Mouse (Mus musculus): ENCODE measurements around the gene Ak5.

Ak5 gene

GRCm38 (mm10) chr3:152466849-152467248 lies 201.3 kb downstream of the Ak5 start:
- no peak for TF ChIP-seq GATA4 (IDR thresholded peaks at IDR 0.05; ENCODE audit: insufficient replicate concordance, low read length)

- no peak for TF ChIP-seq GATA4 (IDR thresholded peaks at IDR 0.05; ENCODE audit: insufficient replicate concordance, low read length)
Observed at GRCm38 (mm10) chr3:152465338-152465737, 202.8 kb downstream of the Ak5 start.

- TF ChIP-seq GATA4 (IDR thresholded peaks at IDR 0.05; ENCODE audit: insufficient replicate concordance, low read length), result no peak
Observed at GRCm38 (mm10) chr3:152464462-152464861, 203.7 kb downstream of the Ak5 start.

- no peak for TF ChIP-seq GATA4 (IDR thresholded peaks at IDR 0.05; ENCODE audit: insufficient replicate concordance, low read length)
Observed at GRCm38 (mm10) chr3:152462900-152463299, 205.3 kb downstream of the Ak5 start.

GRCm38 (mm10) chr3:152462038-152462547 lies 206.1 kb downstream of the Ak5 start:
- TF ChIP-seq GATA4 (IDR thresholded peaks at IDR 0.05; ENCODE audit: insufficient replicate concordance, low read length), result no peak

- TF ChIP-seq GATA4 (IDR thresholded peaks at IDR 0.05; ENCODE audit: insufficient replicate concordance, low read length), result no peak
Observed at GRCm38 (mm10) chr3:152460802-152461201, 207.4 kb downstream of the Ak5 start.

GRCm38 (mm10) chr3:152457308-152458035 lies 210.7 kb downstream of the Ak5 start:
- TF ChIP-seq GATA4 (IDR thresholded peaks at IDR 0.05; ENCODE audit: insufficient replicate concordance, low read length), result no peak

- TF ChIP-seq GATA4 (IDR thresholded peaks at IDR 0.05; ENCODE audit: insufficient replicate concordance, low read length), result no peak
Observed at GRCm38 (mm10) chr3:152453163-152453562, 215.0 kb downstream of the Ak5 start.

GRCm38 (mm10) chr3:152446966-152447365 lies 221.2 kb downstream of the Ak5 start:
- TF ChIP-seq GATA4 (IDR thresholded peaks at IDR 0.05; ENCODE audit: insufficient replicate concordance, low read length), result no peak

GRCm38 (mm10) chr3:152444114-152444513 lies 224.0 kb downstream of the Ak5 start:
- no peak for TF ChIP-seq GATA4 (IDR thresholded peaks at IDR 0.05; ENCODE audit: insufficient replicate concordance, low read length)

GRCm38 (mm10) chr3:152442795-152443194 lies 225.4 kb downstream of the Ak5 start:
- TF ChIP-seq GATA4 (IDR thresholded peaks at IDR 0.05; ENCODE audit: insufficient replicate concordance, low read length), result no peak

- TF ChIP-seq GATA4 (IDR thresholded peaks at IDR 0.05; ENCODE audit: insufficient replicate concordance, low read length), result no peak
Observed at GRCm38 (mm10) chr3:152438068-152438467, 230.1 kb downstream of the Ak5 start.

GRCm38 (mm10) chr3:152435590-152435989 lies 232.6 kb downstream of the Ak5 start:
- TF ChIP-seq GATA4 (IDR thresholded peaks at IDR 0.05; ENCODE audit: insufficient replicate concordance, low read length), result no peak

GRCm38 (mm10) chr3:152432677-152433076 lies 235.5 kb downstream of the Ak5 start:
- no peak for TF ChIP-seq GATA4 (IDR thresholded peaks at IDR 0.05; ENCODE audit: insufficient replicate concordance, low read length)

- TF ChIP-seq GATA4 (IDR thresholded peaks at IDR 0.05; ENCODE audit: insufficient replicate concordance, low read length), result no peak
Observed at GRCm38 (mm10) chr3:152428925-152429324, 239.2 kb downstream of the Ak5 start.
